Comparison of ENCODE assay signal across 8 mouse cellular contexts in the genomic region with DNA sequence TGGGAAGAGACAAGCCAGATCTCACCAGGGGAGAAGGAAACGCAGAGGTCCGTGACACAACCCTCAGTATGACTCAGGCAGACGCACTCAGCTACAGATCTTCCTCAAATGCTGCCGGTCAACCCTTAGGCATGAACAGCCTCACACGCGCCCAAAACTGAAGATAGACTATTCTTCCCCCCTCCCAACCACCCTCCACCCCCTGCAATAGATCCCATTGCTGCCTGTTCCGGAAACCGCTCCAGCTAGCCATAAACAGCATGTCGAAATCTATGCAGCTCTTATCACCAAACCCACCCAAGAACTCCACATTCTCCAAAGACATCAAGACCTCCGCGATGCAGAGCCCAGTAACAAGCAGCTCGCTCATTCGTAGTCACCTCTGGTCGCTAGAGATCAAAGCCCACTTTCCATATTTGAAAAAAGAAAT. TPM values are rescaled to one million over a fixed set of nuclear protein-coding genes. Genes with fewer than 3 reads are reported as not detected.
DNase-seq lines count a peak whose midpoint lies in the region; ATAC-seq and TF ChIP-seq lines count a peak whose summit lies in the region.

No protein-coding gene starts in this region.

- TF ChIP-seq CTCF in E14TG2a.4 (conservative IDR thresholded peaks at IDR 0.05; ENCODE audit: low read length), result no peak
- TF ChIP-seq CTCF in lung, embryonic 14.5 days (IDR thresholded peaks at IDR 0.05; ENCODE audit: low read depth), result no peak

- 3% methylated on average over 14 of the region's 14 CpGs for WGBS in embryonic facial prominence, embryonic 13.5 days
- 3% methylated on average over 14 of the region's 14 CpGs for WGBS in hindbrain, embryonic 13.5 days
- WGBS in lung, embryonic 14.5 days, result 2% methylated on average over 14 of the region's 14 CpGs
- WGBS in neural tube, embryonic 15.5 days, result under 1% methylated on average over 14 of the region's 14 CpGs

- peaks cover 39% of the 10 kb centered on the region for H3K4me1 ChIP-seq in E14TG2a.4 (replicated peaks; ENCODE audit: low read depth, low read length)
- H3K4me1 ChIP-seq in embryonic facial prominence, embryonic 13.5 days, result peaks cover 41% of the 10 kb centered on the region
- H3K4me1 ChIP-seq in hindbrain, embryonic 13.5 days (replicated peaks), result peaks cover 53% of the 10 kb centered on the region
- H3K4me1 ChIP-seq in lung, embryonic 14.5 days (ENCODE audit: insufficient read depth), result peaks cover 11% of the 10 kb centered on the region
- peaks cover 40% of the 10 kb centered on the region for H3K4me1 ChIP-seq in neural tube, embryonic 15.5 days

- H3K9me3 ChIP-seq in E14TG2a.4 (ENCODE audit: low read length), result no peaks in the 10 kb centered on the region
- no peaks in the 10 kb centered on the region for H3K9me3 ChIP-seq in embryonic facial prominence, embryonic 13.5 days
- no peaks in the 10 kb centered on the region for H3K9me3 ChIP-seq in hindbrain, embryonic 13.5 days
- H3K9me3 ChIP-seq in lung, embryonic 14.5 days (ENCODE audit: low read depth, low read length), result no peaks in the 10 kb centered on the region
- H3K9me3 ChIP-seq in neural tube, embryonic 15.5 days (replicated peaks), result no peaks in the 10 kb centered on the region

- peak; percentile 96 for DNase-seq in heart, adult 11 months
- DNase-seq in heart, adult 8-10 months (ENCODE audit: low spot score), result no peak
- no peak for DNase-seq in lung, embryonic 14.5 days
- DNase-seq in T-cell, adult 2 months (ENCODE audit: low spot score), result no peak

- peak overlapping the region; percentile 83 for H3K9ac ChIP-seq in embryonic facial prominence, embryonic 13.5 days
- peak overlapping the region; percentile 89 for H3K9ac ChIP-seq in hindbrain, embryonic 13.5 days
- peak overlapping the region; percentile 43; the same call in 1 of the 2 replicates for H3K9ac ChIP-seq in lung, embryonic 14.5 days
- peak overlapping the region; percentile 81 for H3K9ac ChIP-seq in neural tube, embryonic 15.5 days (replicated peaks)

- no peaks in the 10 kb centered on the region for H3K36me3 ChIP-seq in E14TG2a.4 (ENCODE audit: insufficient read depth, low read length)
- no peaks in the 10 kb centered on the region for H3K36me3 ChIP-seq in embryonic facial prominence, embryonic 13.5 days
- H3K36me3 ChIP-seq in hindbrain, embryonic 13.5 days, result no peaks in the 10 kb centered on the region
- no peaks in the 10 kb centered on the region for H3K36me3 ChIP-seq in lung, embryonic 14.5 days (ENCODE audit: insufficient read depth)
- H3K36me3 ChIP-seq in neural tube, embryonic 15.5 days, result no peaks in the 10 kb centered on the region

- ATAC-seq in embryonic facial prominence, embryonic 13.5 days (ENCODE audit: insufficient number of reproducible peaks, insufficient read depth, low FRiP score, low TSS enrichment, low read depth), result no peak
- ATAC-seq in hindbrain, embryonic 13.5 days (ENCODE audit: low FRiP score), result no peak
- ATAC-seq in lung, embryonic 14.5 days (ENCODE audit: insufficient read depth), result peak; percentile 5; the same call in 1 of the 2 replicates
- ATAC-seq in neural tube, embryonic 15.5 days (ENCODE audit: low FRiP score), result no peak

- H3K27ac ChIP-seq in embryonic facial prominence, embryonic 13.5 days, result no peak overlapping the region
- peak overlapping the region; percentile 52; the same call in 1 of the 2 replicates for H3K27ac ChIP-seq in hindbrain, embryonic 13.5 days
- no peak overlapping the region for H3K27ac ChIP-seq in lung, embryonic 14.5 days (ENCODE audit: low read depth)
- H3K27ac ChIP-seq in neural tube, embryonic 15.5 days (replicated peaks), result peak overlapping the region; percentile 64

- H3K4me3 ChIP-seq in E14TG2a.4 (replicated peaks; ENCODE audit: low read length), result peak overlapping the region; percentile 90
- peak overlapping the region; percentile 74 for H3K4me3 ChIP-seq in embryonic facial prominence, embryonic 13.5 days
- peak overlapping the region; percentile 77 for H3K4me3 ChIP-seq in hindbrain, embryonic 13.5 days
- H3K4me3 ChIP-seq in lung, embryonic 14.5 days (ENCODE audit: low read depth, low read length), result peak overlapping the region; percentile 76
- peak overlapping the region; percentile 83 for H3K4me3 ChIP-seq in neural tube, embryonic 15.5 days (replicated peaks)

- peak overlapping the region; percentile 94 for H3K4me2 ChIP-seq in embryonic facial prominence, embryonic 13.5 days
- H3K4me2 ChIP-seq in hindbrain, embryonic 13.5 days, result peak overlapping the region; percentile 74
- peak overlapping the region; percentile 95 for H3K4me2 ChIP-seq in lung, embryonic 14.5 days
- H3K4me2 ChIP-seq in neural tube, embryonic 15.5 days, result peak overlapping the region; percentile 92

- H3K27me3 ChIP-seq in E14TG2a.4 (ENCODE audit: insufficient read depth, low read length), result peaks cover 9% of the 10 kb centered on the region; the same call in 1 of the 2 replicates
- H3K27me3 ChIP-seq in embryonic facial prominence, embryonic 13.5 days, result peaks cover 13% of the 10 kb centered on the region
- H3K27me3 ChIP-seq in hindbrain, embryonic 13.5 days, result peaks cover 13% of the 10 kb centered on the region; the same call in 1 of the 2 replicates
- H3K27me3 ChIP-seq in lung, embryonic 14.5 days (ENCODE audit: insufficient read depth, low read length), result no peaks in the 10 kb centered on the region
- 0 out of 2 replicates have a peak, but pooled peaks cover 3% of the 10 kb centered on the region for H3K27me3 ChIP-seq in neural tube, embryonic 15.5 days (replicated peaks)

RNA-seq across cellular contexts. Expression of gene Sipa1l2, which starts 1.2 kb away (rescaled TPM):
- 10 to 100 TPM; 41.6 to 49.5 (median 44.5) TPM for total RNA-seq in heart, adult 8-10 months (2022)
- polyA plus RNA-seq in embryonic facial prominence, embryonic 13.5 days (2015; fragmentation: Nextera tagmentation; extraction: Ambion mirVana), result 17.9 and 18.0 TPM in 2 replicates
- polyA plus RNA-seq in hindbrain, embryonic 13.5 days (2015; fragmentation: Nextera tagmentation; extraction: Ambion mirVana), result 24.7 and 26.5 TPM in 2 replicates
- polyA plus RNA-seq in lung, embryonic 14.5 days (2014; fragmentation: Nextera tagmentation; extraction: Ambion mirVana), result 13.2 and 14.2 TPM in 2 replicates
- polyA plus RNA-seq in neural tube, embryonic 15.5 days (2015; fragmentation: Nextera tagmentation; extraction: Ambion mirVana), result 16.3 and 16.8 TPM in 2 replicates

Comparison
In these comparisons a context has a peak if more than half of its experiments do, and no peak if none do; other contexts are left out.
1. H3K27ac ChIP-seq: peak in hindbrain, embryonic 13.5 days (single experiment) and neural tube, embryonic 15.5 days (single experiment); none in embryonic facial prominence, embryonic 13.5 days (single experiment) and lung, embryonic 14.5 days (single experiment).
2. Peak in every context shown above with its lines, with median percentiles within 50 percentile points of each other: H3K4me3 ChIP-seq, H3K4me2 ChIP-seq and H3K9ac ChIP-seq.